Mouse (Mus musculus): Measurements from ENCODE around the gene Ccn5. TPM values are rescaled to one million over a fixed set of nuclear protein-coding genes. Genes with fewer than 3 reads are reported as not detected.

The Ccn5 gene
- polyA plus RNA-seq, 1 experiment from 2014 or later: 1.1 TPM

Other genes with a start within 250 kb of the Ccn5 start
- 40.3 and 42.8 TPM in 2 replicates for gene Ttpal, start 218.5 kb upstream of the Ccn5 start, polyA plus RNA-seq (2015; fragmentation: Nextera tagmentation; extraction: Ambion mirVana)
- gene Serinc3, start 175.7 kb upstream of the Ccn5 start, polyA plus RNA-seq (2015; fragmentation: Nextera tagmentation; extraction: Ambion mirVana): 40.3 and 41.3 TPM in 2 replicates
- 119 and 151 TPM in 2 replicates for gene Pkig, start 162.5 kb upstream of the Ccn5 start, polyA plus RNA-seq (2015; fragmentation: Nextera tagmentation; extraction: Ambion mirVana)
- gene Ada, start 70.6 kb upstream of the Ccn5 start, polyA plus RNA-seq (2015; fragmentation: Nextera tagmentation; extraction: Ambion mirVana): 9.0 and 9.9 TPM in 2 replicates
- gene Kcnk15, start 32.8 kb downstream of the Ccn5 start, polyA plus RNA-seq (2015; fragmentation: Nextera tagmentation; extraction: Ambion mirVana): not detected in 2 replicates
- gene Rims4, start 97.8 kb downstream of the Ccn5 start, polyA plus RNA-seq (2015; fragmentation: Nextera tagmentation; extraction: Ambion mirVana): 0.13 and 0.20 TPM in 2 replicates
- 293 and 298 TPM in 2 replicates for gene Ywhab, start 174.1 kb downstream of the Ccn5 start, polyA plus RNA-seq (2015; fragmentation: Nextera tagmentation; extraction: Ambion mirVana)
- gene Pabpc1l, start 204.6 kb downstream of the Ccn5 start, polyA plus RNA-seq (2015; fragmentation: Nextera tagmentation; extraction: Ambion mirVana): 1.5 and 2.8 TPM in 2 replicates
- gene Stk4, start 249.5 kb downstream of the Ccn5 start, polyA plus RNA-seq (2015; fragmentation: Nextera tagmentation; extraction: Ambion mirVana): 17.7 and 19.6 TPM in 2 replicates

Measured in limb, embryonic 15.5 days (tissue).